Mouse (Mus musculus): ENCODE measurements around the gene Flvcr1. TPM values are rescaled to one million over a fixed set of nuclear protein-coding genes. Genes with fewer than 3 reads are reported as not detected.

The Flvcr1 gene
- total and polyA plus RNA-seq, 3 experiments, result 37.5 to 86.8 (median 47.9) TPM

GRCm38 (mm10) chr1:191053555-191053954 is 27.6 kb upstream of the Flvcr1 start:
- Histone ChIP-seq H3K9ac (ENCODE audit: insufficient read depth, low read depth) (no peak overlapping the region), H3K79me2 (replicated peaks; ENCODE audit: control insufficient read depth, extremely low read depth, insufficient read depth, poor library complexity, severe bottlenecking) (no peaks in the 10 kb centered on the region), H3K27me3 (replicated peaks) (no peaks in the 10 kb centered on the region), H3K36me3 (replicated peaks in 1 of 2; ENCODE audit: control insufficient read depth in 1 of 2, insufficient read depth in 1 of 2, low read length in 1 of 2) (peaks cover 19 to 57% of the 10 kb centered on the region in 2 experiments), H3K4me2 (ENCODE audit: insufficient read depth, low read depth, poor library complexity, severe bottlenecking) (no peak overlapping the region), H3K27ac (ENCODE audit: insufficient read depth, low read depth) (no peak overlapping the region), H3K9me3 (replicated peaks; ENCODE audit: low read length) (no peaks in the 10 kb centered on the region), H3K4me1 (ENCODE audit: control insufficient read depth in 1 of 2, insufficient read depth in 2 of 2) (0 out of 4 replicates have a peak, but pooled peaks cover 0 to 5% of the 10 kb centered on the region in 2 experiments), H3K4me3 (replicated peaks in 1 of 3; ENCODE audit: low read depth in 2 of 3, low read length in 2 of 3, poor library complexity in 1 of 3) (no peak overlapping the region)
- DNase-seq (ENCODE audit: extremely low read depth), result no peak
- dilution Hi-C loops (cut with MboI; ENCODE audit: extremely low pct_ligation_motif_present, extremely low pct_unique_long_range_greater_than_20kb, low sequenced_read_pairs), result no loop called here
- in situ Hi-C loops (cut with MboI; ENCODE audit: low pct_ligation_motif_present, low pct_unique_long_range_greater_than_20kb, low sequenced_read_pairs), result no loop called here
- TF ChIP-seq MAZ (IDR thresholded peaks at IDR 0.05; ENCODE audit: low read depth, low read length) (no peak), UBTF (IDR thresholded peaks at IDR 0.05; ENCODE audit: low read depth, low read length) (no peak), ZKSCAN1 (IDR thresholded peaks at IDR 0.05; ENCODE audit: borderline replicate concordance, low read depth, low read length) (no peak), RAD21 (IDR thresholded peaks at IDR 0.05; ENCODE audit: low read depth, low read length) (no peak), NRF1 (IDR thresholded peaks at IDR 0.05; ENCODE audit: low read depth, low read length) (no peak), POLR2AphosphoS2 (IDR thresholded peaks at IDR 0.05; ENCODE audit: low read depth, low read length) (no peak), KAT2A (IDR thresholded peaks at IDR 0.05; ENCODE audit: insufficient replicate concordance, low read length) (no peak), ZNF384 (IDR thresholded peaks at IDR 0.05; ENCODE audit: low read depth, low read length) (no peak), ETS1 (conservative IDR thresholded peaks at IDR 0.05; ENCODE audit: low read depth, low read length) (no peak), EP300 (IDR thresholded peaks at IDR 0.05; ENCODE audit: low read length) (no peak), HCFC1 (IDR thresholded peaks at IDR 0.05; ENCODE audit: low read depth, low read length) (no peak), PAX5 (IDR thresholded peaks at IDR 0.05; ENCODE audit: low read length) (no peak), ZMIZ1 (IDR thresholded peaks at IDR 0.05; ENCODE audit: low read depth, low read length) (no peak), MAFK (IDR thresholded peaks at IDR 0.05; ENCODE audit: insufficient replicate concordance, low read length) (no peak), TBP (conservative IDR thresholded peaks at IDR 0.05; ENCODE audit: low read depth, low read length) (no peak), JUND (conservative IDR thresholded peaks at IDR 0.05; ENCODE audit: low read depth, low read length) (no peak), SMC3 (IDR thresholded peaks at IDR 0.05; ENCODE audit: low read depth, low read length) (no peak)

GRCm38 (mm10) chr1:191046231-191046824 is 20.4 kb upstream of the Flvcr1 start:
- Histone ChIP-seq H3K36me3 (replicated peaks in 1 of 2; ENCODE audit: control insufficient read depth in 1 of 2, insufficient read depth in 1 of 2, low read length in 1 of 2) (peaks cover 6 to 22% of the 10 kb centered on the region in 2 experiments), H3K27me3 (replicated peaks) (no peaks in the 10 kb centered on the region), H3K4me1 (ENCODE audit: control insufficient read depth in 1 of 2, insufficient read depth in 2 of 2) (peaks cover 0 to 11% of the 10 kb centered on the region in 2 experiments; a peak in 2 of 4 replicates), H3K4me3 (replicated peaks in 1 of 3; ENCODE audit: low read depth in 2 of 3, low read length in 2 of 3, poor library complexity in 1 of 3) (no peak overlapping the region), H3K9me3 (replicated peaks; ENCODE audit: low read length) (no peaks in the 10 kb centered on the region), H3K4me2 (ENCODE audit: insufficient read depth, low read depth, poor library complexity, severe bottlenecking) (no peak overlapping the region), H3K27ac (ENCODE audit: insufficient read depth, low read depth) (no peak overlapping the region), H3K9ac (ENCODE audit: insufficient read depth, low read depth) (no peak overlapping the region), H3K79me2 (replicated peaks; ENCODE audit: control insufficient read depth, extremely low read depth, insufficient read depth, poor library complexity, severe bottlenecking) (no peaks in the 10 kb centered on the region)
- no peak for DNase-seq (ENCODE audit: extremely low read depth)
- TF ChIP-seq ELF1 (IDR thresholded peaks at IDR 0.05; ENCODE audit: low read depth, low read length) (no peak), UBTF (IDR thresholded peaks at IDR 0.05; ENCODE audit: low read depth, low read length) (no peak), MEF2A (IDR thresholded peaks at IDR 0.05; ENCODE audit: borderline replicate concordance, low read depth, low read length) (no peak), RCOR1 (conservative IDR thresholded peaks at IDR 0.05; ENCODE audit: low read depth, low read length) (no peak), POLR2A (IDR thresholded peaks at IDR 0.05; ENCODE audit: low read depth, low read length) (no peak), USF2 (conservative IDR thresholded peaks at IDR 0.05; ENCODE audit: low read depth, low read length) (no peak), NRF1 (IDR thresholded peaks at IDR 0.05; ENCODE audit: low read depth, low read length) (no peak), HCFC1 (IDR thresholded peaks at IDR 0.05; ENCODE audit: low read depth, low read length) (no peak), USF1 (IDR thresholded peaks at IDR 0.05; ENCODE audit: low read depth, low read length) (no peak), MYC (IDR thresholded peaks at IDR 0.05; ENCODE audit: low read depth, low read length) (no peak), POLR2AphosphoS2 (IDR thresholded peaks at IDR 0.05; ENCODE audit: low read depth, low read length) (no peak), MXI1 (IDR thresholded peaks at IDR 0.05; ENCODE audit: low read depth, low read length) (no peak), ZC3H11A (IDR thresholded peaks at IDR 0.05; ENCODE audit: low read depth, low read length) (no peak), MAFK (IDR thresholded peaks at IDR 0.05; ENCODE audit: insufficient replicate concordance, low read length) (no peak), EP300 (IDR thresholded peaks at IDR 0.05; ENCODE audit: low read length) (no peak), NELFE (IDR thresholded peaks at IDR 0.05; ENCODE audit: low read depth, low read length) (no peak), MAX (IDR thresholded peaks at IDR 0.05; ENCODE audit: low read length) (no peak), SMC3 (IDR thresholded peaks at IDR 0.05; ENCODE audit: low read depth, low read length) (no peak), SIN3A (IDR thresholded peaks at IDR 0.05; ENCODE audit: low read length) (no peak), GABPA (IDR thresholded peaks at IDR 0.05; ENCODE audit: insufficient replicate concordance, low read depth, low read length) (no peak)
- dilution Hi-C loops (cut with MboI; ENCODE audit: extremely low pct_ligation_motif_present, extremely low pct_unique_long_range_greater_than_20kb, low sequenced_read_pairs), result no loop called here
- in situ Hi-C loops (cut with MboI; ENCODE audit: low pct_ligation_motif_present, low pct_unique_long_range_greater_than_20kb, low sequenced_read_pairs), result no loop called here
